Mouse (Mus musculus): Measurements from ENCODE around the gene Plekhh1. TPM values are rescaled to one million over a fixed set of nuclear protein-coding genes. Genes with fewer than 3 reads are reported as not detected.
"Not testable (repeated sequence)": the region's sequence is repeated elsewhere in the genome, so short reads cannot be mapped to it uniquely, and the experiment has no call there.

Gene Plekhh1
- total RNA-seq, 2 experiments from 2014 or later: 0.37 to 0.76 TPM

DNA sequence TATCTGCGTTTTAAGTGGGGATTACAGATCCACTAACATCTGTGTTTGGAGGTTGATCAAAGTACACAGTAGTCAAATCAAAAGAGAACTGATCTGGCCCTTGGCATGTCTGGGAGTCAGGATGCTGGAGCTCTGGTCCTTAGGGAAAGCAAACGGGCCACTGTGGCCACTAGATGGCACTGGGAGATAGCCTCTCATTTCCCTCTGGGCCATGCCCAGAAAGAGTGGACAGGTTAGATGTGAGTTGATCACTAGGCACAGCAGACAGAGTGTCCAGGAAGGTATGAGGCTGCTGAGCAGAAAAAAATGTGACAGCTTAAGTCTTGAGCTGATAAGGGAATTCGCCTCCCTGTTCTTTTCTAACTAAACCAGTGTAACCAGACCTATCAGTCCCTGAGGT is 6.1 kb upstream of the Plekhh1 start:
- peak; percentile 71 for ATAC-seq (ENCODE audit: poor library complexity, severe bottlenecking)

DNA sequence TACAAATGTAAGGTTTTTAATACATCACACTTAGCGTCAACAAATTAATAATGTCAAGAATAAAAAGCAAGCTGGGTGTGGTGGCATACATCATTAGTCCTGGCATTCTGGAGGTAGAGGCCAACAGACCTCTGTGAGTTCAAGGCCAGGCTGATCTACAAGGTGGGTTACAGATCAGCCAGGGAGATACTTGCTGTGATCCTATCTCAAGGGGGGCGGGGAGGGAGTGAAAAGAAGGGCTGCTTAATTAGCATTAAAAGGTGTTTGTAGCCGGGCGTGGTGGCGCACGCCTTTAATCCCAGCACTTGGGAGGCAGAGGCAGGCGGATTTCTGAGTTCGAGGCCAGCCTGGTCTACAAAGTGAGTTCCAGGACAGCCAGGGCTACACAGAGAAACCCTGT is 1.4 kb upstream of the Plekhh1 start:
- ATAC-seq (ENCODE audit: poor library complexity, severe bottlenecking): not testable (repeated sequence)

DNA sequence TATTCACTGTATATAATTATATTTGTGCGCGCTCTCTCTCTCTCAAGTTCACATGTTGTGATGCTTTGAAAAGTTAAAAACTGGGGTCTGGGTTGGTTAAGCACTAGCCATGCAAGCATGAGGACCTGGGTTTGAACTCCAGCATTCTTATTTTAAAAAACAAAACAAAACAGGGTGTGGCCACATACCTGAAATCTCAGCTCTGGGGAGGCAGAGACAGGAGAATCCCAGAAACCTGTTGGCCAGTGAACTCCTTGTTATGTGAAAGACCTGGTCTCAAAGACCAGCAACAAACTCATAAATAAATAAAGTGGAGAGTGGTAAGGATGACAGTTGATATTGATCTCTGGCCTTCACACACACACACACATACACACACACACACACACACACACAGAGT is 5.4 kb downstream of the Plekhh1 start:
- ATAC-seq (ENCODE audit: poor library complexity, severe bottlenecking): no peak

DNA sequence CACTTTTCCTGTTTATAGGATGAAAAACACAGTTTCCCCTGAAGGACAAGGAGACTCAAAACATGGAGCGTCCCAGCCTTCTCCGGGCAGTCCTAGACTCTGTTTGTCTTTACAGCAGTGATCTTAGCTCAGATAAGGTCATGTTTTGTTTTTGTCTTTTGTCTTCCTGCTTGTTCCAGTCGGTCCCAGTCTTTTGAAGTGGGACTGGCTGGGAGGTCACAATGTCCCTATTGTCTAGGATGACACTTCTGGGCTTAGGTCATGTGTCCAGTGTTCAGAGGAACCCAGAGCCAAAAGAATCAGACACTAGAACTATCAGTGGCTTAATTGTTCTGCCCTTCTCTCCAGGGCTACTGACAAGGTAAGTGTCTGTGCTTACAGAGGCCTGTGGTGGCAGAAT is 6.4 kb downstream of the Plekhh1 start:
- ATAC-seq (ENCODE audit: poor library complexity, severe bottlenecking): no peak

DNA sequence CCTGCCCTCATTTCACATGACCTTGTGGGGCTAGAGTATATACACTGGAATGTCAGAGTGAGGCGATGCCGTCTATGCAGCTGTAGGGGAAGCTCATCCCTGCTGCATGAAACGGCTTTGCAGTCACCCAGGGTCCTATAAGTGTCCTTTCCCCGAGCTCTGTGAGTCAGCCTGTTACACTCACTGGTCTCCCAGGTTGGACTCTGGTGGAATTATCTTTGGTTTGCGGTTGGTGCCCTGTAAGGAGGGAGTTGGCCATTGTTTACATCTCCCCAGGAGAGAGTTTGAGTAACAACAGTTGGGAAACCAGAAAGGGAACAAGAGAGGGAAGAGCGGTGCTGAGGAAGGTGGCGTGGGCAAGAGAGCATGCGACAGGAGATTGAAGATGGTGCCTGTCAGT is 10.7 kb downstream of the Plekhh1 start:
- no peak for ATAC-seq (ENCODE audit: poor library complexity, severe bottlenecking)

DNA sequence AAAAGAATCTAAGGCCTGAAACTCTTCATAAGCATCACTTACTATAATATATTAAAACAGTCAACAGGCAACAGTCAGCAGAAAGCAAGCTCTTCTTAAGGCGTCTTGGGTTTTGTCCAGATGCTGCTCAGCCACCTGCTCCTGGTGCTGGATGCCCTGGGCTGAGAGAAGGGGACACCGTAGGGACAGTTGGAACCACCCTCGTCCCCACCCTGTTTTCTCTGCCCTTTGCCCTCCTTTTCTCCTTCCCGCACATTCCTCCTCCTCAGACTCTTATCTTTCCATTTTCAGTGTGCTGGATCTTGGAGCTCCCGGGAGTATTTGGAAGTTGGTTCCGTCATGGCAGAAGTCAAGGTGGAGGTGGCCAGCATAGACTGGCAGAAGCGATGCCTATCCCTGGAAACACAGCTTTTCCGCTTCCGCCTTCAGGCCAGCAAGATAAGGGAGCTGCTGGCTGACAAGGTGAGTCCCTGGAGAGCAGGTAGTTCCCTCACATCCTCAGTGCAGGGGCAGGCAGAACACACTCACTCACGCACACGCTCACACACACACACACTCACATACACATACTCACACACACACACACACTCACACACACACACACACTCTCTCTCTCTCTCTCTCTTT is 11.4 kb downstream of the Plekhh1 start:
- ATAC-seq (ENCODE audit: poor library complexity, severe bottlenecking): no peak

DNA sequence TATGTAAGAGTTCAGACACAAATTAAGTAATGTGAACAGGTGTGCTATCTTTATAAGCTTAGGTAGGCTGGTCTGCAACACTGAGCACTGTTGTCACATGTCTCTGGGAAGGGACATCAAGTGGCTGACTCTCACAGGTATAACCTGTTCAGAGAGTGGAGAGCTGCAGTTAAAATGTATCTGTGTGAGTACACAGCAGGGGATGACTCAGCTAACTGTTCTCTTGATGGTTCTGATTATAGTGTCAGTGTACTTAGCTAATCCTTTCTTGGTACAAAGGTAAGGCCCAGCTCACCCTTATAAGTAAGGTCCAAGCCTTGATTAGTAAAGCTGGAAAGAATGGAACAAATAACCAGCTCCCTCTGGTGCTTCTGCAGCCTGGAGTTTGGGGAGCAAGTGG is 12.5 kb downstream of the Plekhh1 start:
- ATAC-seq (ENCODE audit: poor library complexity, severe bottlenecking): no peak

DNA sequence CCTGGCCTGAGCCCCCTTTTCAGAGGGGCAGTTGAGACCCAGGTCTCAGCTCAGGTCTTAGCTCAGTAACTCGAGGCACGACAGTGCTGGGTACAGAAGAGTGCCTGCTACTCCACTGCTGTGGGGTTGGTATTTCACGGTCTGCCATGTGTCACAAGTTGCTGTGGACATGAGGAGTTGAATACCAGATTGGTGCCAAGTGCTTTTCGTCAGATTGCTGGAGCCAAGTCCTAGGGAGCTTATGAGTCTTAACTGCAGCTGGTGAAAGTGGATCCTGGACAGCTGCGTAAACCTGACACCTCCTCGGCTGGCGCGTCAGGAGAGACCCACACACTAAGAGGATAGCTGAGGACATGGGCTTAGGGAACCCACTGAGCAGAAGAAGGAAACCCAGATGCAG is 15.7 kb downstream of the Plekhh1 start:
- no peak for ATAC-seq (ENCODE audit: poor library complexity, severe bottlenecking)

DNA sequence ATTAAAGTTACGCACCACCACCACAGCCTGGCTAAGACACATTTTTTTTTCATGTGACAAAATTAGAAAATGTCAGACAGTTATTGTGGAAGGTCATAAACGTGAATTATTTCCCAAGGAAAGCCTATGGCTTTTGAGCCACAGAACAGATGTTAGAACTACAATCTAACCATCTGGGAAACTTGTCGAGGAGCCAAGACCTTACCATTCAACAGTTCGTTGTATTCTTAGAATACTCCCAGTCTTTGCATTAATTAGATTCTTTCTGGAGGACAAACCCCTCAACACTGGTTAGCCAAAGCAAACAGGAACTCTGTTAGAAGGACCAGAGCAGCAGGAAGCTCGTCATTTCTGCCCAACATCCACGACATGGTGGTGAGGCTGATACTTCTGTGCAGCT is 17.2 kb downstream of the Plekhh1 start:
- no peak for ATAC-seq (ENCODE audit: poor library complexity, severe bottlenecking)

DNA sequence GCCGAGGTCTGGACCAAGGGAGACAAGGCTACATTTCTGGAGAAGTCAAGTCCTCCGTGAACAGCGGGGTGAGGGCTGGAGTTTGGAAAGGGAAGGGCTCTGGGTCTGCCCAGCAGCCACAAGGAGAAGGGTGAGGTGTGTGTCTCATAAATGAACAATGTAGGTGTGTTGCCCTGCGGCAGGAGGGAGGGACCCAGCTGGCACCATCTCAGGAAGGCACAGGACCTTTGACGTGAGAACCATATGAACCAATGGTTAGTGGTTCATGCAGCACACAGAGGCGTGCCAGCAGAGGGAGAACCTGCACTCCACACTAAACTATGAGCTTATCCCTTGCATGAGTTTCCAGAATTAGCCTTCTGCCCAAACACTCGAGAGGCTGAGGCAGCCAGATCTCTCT is 18.2 kb downstream of the Plekhh1 start:
- ATAC-seq (ENCODE audit: poor library complexity, severe bottlenecking): no peak

DNA sequence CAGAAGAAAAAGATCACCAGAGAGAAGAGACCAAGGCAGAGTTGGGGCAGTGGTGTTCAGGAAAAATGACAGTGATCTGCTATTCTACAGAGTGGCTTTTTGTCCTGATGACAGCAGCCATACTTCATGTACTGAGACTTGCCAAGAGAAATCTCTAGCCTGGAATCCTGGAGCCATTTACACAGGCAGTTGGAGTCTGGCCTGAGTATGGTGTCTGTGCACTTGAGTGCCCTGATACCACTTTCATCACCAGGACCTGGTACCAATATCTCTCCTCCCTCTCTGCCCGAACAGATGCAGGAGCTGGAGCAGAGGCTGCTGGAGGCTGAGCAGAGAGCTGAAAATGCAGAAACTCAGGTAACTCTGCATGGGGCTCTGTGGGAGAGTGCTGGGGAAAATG is 19.9 kb downstream of the Plekhh1 start:
- ATAC-seq (ENCODE audit: poor library complexity, severe bottlenecking): no peak

DNA sequence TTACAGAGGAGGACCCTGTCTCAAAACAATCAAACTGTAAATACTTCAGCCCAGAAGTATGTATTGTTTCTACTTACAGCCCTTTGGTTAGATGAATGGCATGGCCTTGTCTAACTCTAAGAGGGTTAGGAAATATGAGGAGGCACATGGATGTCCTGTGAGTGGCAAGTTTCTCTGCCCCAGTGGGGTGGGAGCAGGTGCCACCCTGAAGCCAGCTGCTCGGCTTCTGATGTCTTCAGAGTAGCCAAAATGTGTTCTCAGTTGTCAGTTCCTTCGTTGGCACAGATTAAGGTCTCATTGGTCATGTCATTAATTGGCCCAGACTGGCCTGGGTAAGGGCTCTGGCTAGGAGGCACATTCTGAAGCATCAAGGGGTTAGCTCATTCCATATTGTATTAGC is 20.8 kb downstream of the Plekhh1 start:
- no peak for ATAC-seq (ENCODE audit: poor library complexity, severe bottlenecking)

DNA sequence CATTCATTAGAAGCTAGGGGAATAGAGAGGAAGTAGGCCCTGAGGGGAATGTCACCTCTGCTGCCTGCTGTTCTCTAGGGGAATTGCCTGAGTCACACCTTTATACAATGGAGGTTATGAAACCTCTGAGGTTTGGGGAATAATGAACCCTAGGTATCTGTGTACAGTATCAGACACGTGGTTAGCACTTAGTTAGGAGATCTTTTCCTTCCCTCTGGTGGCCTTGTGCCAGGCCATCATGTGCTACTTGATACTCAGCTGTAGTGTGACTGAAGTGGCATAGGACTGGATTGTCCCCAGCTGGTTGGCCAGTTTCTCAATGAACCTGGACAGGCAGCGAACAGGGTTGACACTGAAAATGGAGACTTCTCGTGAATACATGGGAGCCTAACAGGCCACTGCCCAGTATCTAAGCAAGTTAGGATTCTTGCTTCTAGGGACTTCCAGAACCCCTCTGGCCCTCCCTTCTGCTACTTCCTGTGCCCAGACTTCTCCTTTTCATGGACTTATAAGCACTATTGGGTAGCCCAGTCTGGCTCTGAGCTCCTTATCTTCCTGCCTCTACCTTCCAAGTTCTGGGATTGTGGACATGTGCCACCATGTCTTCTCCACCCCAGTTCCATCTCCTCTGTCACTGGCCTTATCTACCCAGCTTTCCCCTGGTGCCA is 21.7 kb downstream of the Plekhh1 start:
- ATAC-seq (ENCODE audit: poor library complexity, severe bottlenecking): peak; percentile 54; the same call in 1 of the 2 replicates

DNA sequence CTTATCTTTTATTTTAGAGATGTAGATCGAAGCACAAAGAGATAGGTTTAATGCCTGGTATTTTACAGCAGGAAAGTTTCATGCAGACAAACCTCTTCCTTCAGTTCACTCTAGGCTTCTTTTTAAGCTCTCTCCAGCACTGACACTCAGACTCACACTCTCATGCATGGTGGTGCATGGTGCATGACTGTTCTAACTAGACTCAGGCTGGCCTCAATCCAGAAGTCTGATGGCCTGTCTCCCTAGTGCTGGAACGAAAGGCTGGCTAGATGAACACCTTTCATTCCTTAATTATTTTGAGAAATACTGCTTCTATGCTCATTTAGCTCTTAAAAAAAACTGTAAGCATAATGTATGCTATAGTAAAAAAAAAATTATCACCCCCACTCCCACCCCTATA is 23.1 kb downstream of the Plekhh1 start:
- no peak for ATAC-seq (ENCODE audit: poor library complexity, severe bottlenecking)

DNA sequence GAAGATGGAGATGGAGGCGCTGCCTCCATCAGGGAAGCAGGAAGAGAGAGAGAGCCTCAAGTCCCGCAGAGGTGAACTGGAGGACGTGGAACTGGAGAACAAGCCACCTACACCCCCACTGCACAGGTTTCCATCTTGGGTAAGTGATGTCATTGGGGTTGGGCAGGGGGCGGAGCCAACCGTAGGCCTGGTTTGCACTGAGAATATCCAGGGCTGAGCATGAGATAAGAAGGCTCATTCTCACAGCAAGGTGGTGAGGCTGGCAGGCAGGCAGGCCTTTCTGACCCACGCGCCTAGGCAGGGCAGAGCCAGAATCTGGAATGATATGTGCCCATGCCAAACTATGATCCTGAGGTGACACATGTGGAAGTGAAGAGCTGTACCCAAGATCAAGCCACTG is 26.3 kb downstream of the Plekhh1 start:
- no peak for ATAC-seq (ENCODE audit: poor library complexity, severe bottlenecking)

DNA sequence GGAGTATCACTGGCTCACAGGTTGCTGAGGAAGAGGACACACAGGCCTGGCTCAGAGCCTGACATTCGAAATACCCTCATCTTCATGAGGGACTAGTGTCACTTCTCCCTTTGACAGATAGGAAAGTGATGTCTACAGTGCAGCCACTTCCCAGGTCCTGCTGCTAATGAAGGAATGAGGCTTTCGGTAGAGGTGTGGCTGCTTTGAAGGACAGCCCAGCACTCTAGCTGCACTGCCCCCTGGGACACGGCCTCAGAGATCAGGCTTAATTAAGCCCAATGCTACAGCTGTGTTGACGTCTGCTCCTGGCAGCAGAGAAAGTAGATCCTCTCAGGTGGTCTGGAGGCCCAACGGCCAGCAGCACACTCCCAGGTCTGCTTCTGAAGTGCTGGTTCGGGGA is 30.6 kb downstream of the Plekhh1 start:
- ATAC-seq (ENCODE audit: poor library complexity, severe bottlenecking): no peak

DNA sequence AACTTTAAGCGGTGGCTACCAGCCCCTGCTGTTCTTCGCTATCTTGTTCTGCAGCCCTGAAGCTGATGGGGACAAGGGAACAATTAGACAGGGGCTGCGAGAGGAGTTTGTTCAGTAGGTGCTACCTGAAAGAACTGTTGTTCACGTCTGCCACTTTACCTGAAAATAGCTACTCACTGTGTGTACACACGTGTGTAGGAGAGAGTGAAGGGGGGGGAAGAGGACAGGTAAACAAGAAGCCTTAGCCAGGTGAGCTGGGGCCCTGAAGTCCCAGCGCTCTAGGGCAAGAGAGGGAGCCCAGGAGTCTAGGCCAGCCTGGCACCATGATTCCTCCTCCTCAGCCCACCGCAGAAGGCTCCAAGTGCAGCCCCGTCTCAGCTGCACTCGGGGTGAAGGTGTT is 31.2 kb downstream of the Plekhh1 start:
- no peak for ATAC-seq (ENCODE audit: poor library complexity, severe bottlenecking)

DNA sequence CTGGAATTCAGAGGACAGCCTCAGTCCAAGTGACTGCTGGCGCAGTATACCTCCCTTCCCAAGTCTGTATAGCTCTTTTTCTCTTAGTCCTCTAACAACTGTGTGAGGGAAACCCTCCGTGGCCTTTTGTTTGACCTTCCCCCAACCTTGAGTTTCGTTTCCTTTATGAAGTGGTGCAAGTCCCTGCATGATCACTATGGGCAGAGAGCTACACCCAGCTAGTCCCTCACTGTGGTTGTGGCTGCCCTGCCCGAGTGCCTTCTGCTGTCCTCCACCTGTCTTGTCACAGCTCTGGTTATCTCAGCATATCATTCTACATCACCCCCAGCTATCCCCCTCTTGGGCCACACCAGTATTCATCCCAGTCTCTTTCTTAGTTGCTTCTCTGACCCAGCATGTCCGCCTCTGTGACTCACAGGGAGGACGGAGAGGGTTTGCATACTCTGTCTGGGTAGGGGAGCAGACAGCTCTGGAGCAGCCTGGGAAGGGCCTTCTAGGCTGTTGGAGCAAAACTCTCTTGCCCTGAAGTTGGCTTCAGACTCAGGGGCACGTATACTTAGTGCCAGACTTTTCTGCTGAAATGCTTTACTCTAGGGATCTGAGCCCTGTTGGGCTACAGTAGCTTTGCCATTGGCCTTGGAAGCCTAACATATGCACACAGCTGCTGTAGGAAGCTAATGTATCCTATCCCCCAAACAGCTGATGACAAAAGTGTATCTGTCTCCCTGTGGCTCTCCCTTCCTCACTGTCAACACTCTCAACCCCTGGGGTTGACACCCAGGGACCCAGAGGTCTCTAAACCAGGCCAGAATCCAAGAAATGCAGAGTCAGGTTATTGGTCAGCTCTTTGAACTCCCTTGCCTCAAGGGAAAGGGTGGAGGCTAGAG is 32.0 kb downstream of the Plekhh1 start:
- peak; percentile 94 for ATAC-seq (ENCODE audit: poor library complexity, severe bottlenecking)

DNA sequence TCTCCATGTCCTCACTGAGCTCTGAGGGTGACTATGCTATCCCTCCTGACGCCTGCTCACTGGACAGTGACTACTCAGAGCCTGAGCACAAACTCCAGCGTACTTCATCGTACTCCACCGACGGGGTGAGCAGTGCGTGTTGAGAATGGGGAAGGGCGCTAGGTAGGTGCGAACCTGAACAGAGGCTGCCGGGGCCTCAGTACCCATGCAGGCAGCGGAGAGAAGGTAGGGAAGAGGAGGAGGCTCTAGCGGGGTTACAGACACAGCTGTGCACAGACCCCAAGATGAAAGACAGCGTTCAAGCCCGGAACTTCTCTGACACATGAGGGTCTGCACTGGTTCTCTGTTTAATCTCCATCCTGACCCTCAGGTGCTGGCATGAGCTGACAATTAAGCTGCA is 35.5 kb downstream of the Plekhh1 start:
- no peak for ATAC-seq (ENCODE audit: poor library complexity, severe bottlenecking)

DNA sequence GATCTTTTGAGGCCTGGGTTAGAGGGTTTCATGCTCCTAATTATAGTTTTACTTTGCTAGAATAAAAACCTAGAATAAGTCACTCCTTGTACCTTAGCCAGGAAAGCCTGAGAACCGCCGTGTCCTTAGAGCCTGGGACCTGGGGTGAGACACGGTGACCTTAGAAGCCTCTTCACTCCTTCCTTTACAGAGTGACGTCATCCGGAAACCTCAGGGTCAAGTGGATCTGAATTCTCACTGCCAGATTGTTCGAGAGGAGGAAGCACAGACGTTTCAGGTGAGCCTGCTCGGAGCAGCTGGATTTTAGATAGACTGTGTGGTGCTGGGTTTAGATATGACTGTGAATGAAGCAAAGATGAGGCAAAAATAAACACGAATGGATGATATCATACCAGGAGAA is 37.5 kb downstream of the Plekhh1 start:
- no peak for ATAC-seq (ENCODE audit: poor library complexity, severe bottlenecking)

DNA sequence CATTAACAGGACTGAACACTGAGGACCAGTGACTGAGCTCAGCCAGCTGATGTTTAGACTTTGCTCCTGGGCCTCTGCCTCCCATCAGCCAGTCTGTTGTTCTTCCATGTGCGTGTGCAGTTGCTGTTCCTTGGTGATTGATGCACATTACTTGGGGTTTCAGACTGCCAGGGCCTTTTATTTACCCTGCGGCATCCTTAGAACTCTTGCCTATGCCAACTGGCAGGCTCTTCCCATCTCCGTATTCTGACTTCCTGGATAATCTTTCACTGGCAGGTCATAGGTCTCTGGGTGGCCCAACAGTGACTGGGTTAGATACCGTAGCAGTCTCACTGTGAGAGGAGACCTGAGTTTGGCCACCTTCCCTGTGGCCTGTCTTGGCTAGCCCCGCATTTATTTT is 38.6 kb downstream of the Plekhh1 start:
- ATAC-seq (ENCODE audit: poor library complexity, severe bottlenecking): no peak

DNA sequence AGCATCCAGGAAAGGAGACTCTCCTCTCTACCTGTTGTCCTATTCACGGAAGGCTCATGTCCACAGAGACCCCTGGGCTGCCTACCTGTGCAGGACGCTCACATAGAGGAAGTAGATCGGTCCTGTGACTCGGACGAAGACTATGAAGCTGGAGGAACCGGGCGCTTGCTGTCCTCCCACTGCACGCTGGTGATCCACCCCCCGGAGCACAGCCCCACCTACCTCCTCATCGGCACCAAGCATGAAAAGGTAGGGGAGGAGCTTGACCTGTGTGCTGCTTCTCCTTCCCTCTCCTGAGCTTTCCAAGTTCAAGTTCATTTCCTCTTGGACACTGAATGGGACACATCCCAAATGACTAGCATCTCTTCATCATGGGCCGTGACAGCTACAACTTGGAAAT is 39.3 kb downstream of the Plekhh1 start:
- ATAC-seq (ENCODE audit: poor library complexity, severe bottlenecking): no peak

All from megakaryocyte, adult 5-6 weeks (primary cell).